Mouse (Mus musculus): ENCODE data around the gene Slfn8. TPM values are rescaled to one million over a fixed set of nuclear protein-coding genes. Genes with fewer than 3 reads are reported as not detected.
"Not testable (repeated sequence)": the region's sequence is repeated elsewhere in the genome, so short reads cannot be mapped to it uniquely, and the experiment has no call there.

Gene Slfn8
- under 1 TPM; 0.43 to 0.76 (median 0.67) TPM for total RNA-seq (2022)

- DNase-seq (ENCODE audit: low spot score), result peak; percentile 58
Observed at GRCm38 (mm10) chr11:83020621-83021020, at the start of gene Slfn8. Gene Slfn8 (minus strand): TSS chr11:83020810.

GRCm38 (mm10) chr11:83067982-83068694 is 47.5 kb upstream of the Slfn8 start:
- DNase-seq (ENCODE audit: low spot score), result no peak

- DNase-seq (ENCODE audit: low spot score), result peak; percentile 52
Observed at GRCm38 (mm10) chr11:83066640-83067531, 46.3 kb upstream of the Slfn8 start.

GRCm38 (mm10) chr11:83065441-83066344 is 45.1 kb upstream of the Slfn8 start:
- no peak for DNase-seq (ENCODE audit: low spot score)

- peak; percentile 40 for DNase-seq (ENCODE audit: low spot score)
Observed at GRCm38 (mm10) chr11:83064946-83065345, 44.3 kb upstream of the Slfn8 start, which contains the start of gene Slfn2. Gene Slfn2 (plus strand): TSS chr11:83065112.

- no peak for DNase-seq (ENCODE audit: low spot score)
Observed at GRCm38 (mm10) chr11:83063941-83064349, 43.3 kb upstream of the Slfn8 start.

- no peak for DNase-seq (ENCODE audit: low spot score)
Observed at GRCm38 (mm10) chr11:83063126-83063525, 42.5 kb upstream of the Slfn8 start.

GRCm38 (mm10) chr11:83061806-83062205 is 41.2 kb upstream of the Slfn8 start:
- DNase-seq (ENCODE audit: low spot score), result no peak

- no peak for DNase-seq (ENCODE audit: low spot score)
Observed at GRCm38 (mm10) chr11:83060412-83061020, 39.9 kb upstream of the Slfn8 start.

- DNase-seq (ENCODE audit: low spot score), result peak; percentile 63
Observed at GRCm38 (mm10) chr11:83057863-83058262, 37.3 kb upstream of the Slfn8 start.

GRCm38 (mm10) chr11:83045642-83046041 is 25.0 kb upstream of the Slfn8 start:
- DNase-seq (ENCODE audit: low spot score), result no peak

GRCm38 (mm10) chr11:83043891-83044290 is 23.3 kb upstream of the Slfn8 start:
- no peak for DNase-seq (ENCODE audit: low spot score)

GRCm38 (mm10) chr11:83041000-83041399 is 20.4 kb upstream of the Slfn8 start:
- no peak for DNase-seq (ENCODE audit: low spot score)

- no peak for DNase-seq (ENCODE audit: low spot score)
Observed at GRCm38 (mm10) chr11:83040325-83040724, 19.7 kb upstream of the Slfn8 start.

- DNase-seq (ENCODE audit: low spot score), result no peak
Observed at GRCm38 (mm10) chr11:83039796-83040195, 19.2 kb upstream of the Slfn8 start.

- DNase-seq (ENCODE audit: low spot score), result no peak
Observed at GRCm38 (mm10) chr11:83039156-83039555, 18.5 kb upstream of the Slfn8 start.

GRCm38 (mm10) chr11:83038686-83039085 is 18.1 kb upstream of the Slfn8 start:
- DNase-seq (ENCODE audit: low spot score), result not testable (repeated sequence)

- DNase-seq (ENCODE audit: low spot score), result peak; percentile 5
Observed at GRCm38 (mm10) chr11:83019561-83020519, 770 bp downstream of the Slfn8 start.

- DNase-seq (ENCODE audit: low spot score), result no peak
Observed at GRCm38 (mm10) chr11:83016093-83016492, 4.5 kb downstream of the Slfn8 start.

GRCm38 (mm10) chr11:83013356-83013755 is 7.3 kb downstream of the Slfn8 start:
- no peak for DNase-seq (ENCODE audit: low spot score)

Data from heart, adult 8-10 months (tissue).